Mouse (Mus musculus): ENCODE data around the gene Inafm1. TPM values are rescaled to one million over a fixed set of nuclear protein-coding genes. Genes with fewer than 3 reads are reported as not detected.
"Not testable (repeated sequence)": the region's sequence is repeated elsewhere in the genome, so short reads cannot be mapped to it uniquely, and the experiment has no call there.

Inafm1 gene
- polyA plus RNA-seq, 1 experiment from 2014 or later: 20.1 TPM

DNA sequence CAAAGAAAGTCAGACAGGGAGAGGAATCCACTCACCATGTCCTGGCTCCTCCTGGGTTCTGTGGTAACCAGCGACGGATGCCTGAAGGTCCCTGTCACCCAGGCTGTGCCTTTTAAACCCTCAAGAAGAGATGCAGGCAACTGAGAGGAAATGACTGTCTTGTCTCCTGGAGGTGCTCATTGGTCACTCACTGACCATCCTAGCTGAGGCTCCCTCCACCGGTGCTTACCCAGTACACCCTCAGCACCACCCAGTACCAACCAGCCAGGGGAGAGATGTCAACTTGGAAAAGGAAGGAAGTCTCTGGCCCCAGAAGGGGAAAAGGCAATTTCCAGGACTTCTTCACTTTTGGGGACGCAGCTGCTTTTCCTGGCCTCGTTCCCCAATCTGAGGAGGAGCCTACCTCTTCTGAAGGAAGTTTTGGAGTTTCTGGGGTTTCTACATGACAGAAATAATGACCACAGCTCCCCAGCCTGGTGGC, 14.3 kb downstream of the Inafm1 start, which contains the start of gene C5ar1:
C5ar1 (minus strand) TSS at position 431 of the 481 bp plus-strand sequence.
- DNase-seq (ENCODE audit: low spot score) (no peak), ATAC-seq (peak; percentile 26; the same call in 1 of the 2 replicates)
- WGBS: 80% methylated on average over 5 of the region's 5 CpGs
- TF ChIP-seq CTCF (IDR thresholded peaks at IDR 0.05) (0 out of 2 replicates have a peak, but pooled peaks have one; percentile 1), EP300 (IDR thresholded peaks at IDR 0.05) (no peak)
- Histone ChIP-seq H3K4me3 (ENCODE audit: low read depth, low read length) (peak within 1 kb of the TSS; percentile 3; the same call in 1 of the 2 replicates), H3K4me2 (replicated peaks; ENCODE audit: low read depth, low read length) (no peak within 1 kb of the TSS), H3K4me1 (ENCODE audit: insufficient read depth, low read depth, low read length) (no peaks in the 10 kb centered on the region), H3K27me3 (replicated peaks; ENCODE audit: insufficient read depth, low read length) (no peaks in the 10 kb centered on the region), H3K9me3 (ENCODE audit: low read length) (no peaks in the 10 kb centered on the region), H3K27ac (ENCODE audit: low read length) (no peak within 1 kb of the TSS), H3K9ac (replicated peaks; ENCODE audit: low read depth) (no peak within 1 kb of the TSS), H3K36me3 (ENCODE audit: insufficient read depth, low read length) (no peaks in the 10 kb centered on the region)

DNA sequence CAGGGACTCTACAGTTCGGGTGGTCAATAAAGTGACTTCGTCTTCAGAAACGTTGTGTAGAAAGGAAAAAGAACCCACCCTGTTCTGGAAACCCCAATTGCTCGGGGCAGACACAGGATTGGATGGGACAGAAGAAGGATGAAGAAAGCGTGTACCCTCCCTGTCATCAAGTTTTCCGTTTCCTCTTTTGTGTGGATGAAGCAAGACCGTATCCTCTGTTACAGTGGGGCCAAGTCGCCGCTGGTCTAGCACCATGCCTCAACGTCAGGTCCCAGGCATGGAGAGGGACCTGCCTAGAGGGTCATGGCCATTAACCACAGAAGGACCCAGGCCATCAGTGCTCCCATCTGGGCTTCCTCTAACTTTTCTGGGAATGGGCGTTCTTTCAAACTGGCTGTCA, 15.6 kb downstream of the Inafm1 start:
- DNase-seq (ENCODE audit: low spot score): peak; percentile 33
- H3K9me3 ChIP-seq (ENCODE audit: low read length): no peaks in the 10 kb centered on the region
- ATAC-seq: peak; percentile 41

DNA sequence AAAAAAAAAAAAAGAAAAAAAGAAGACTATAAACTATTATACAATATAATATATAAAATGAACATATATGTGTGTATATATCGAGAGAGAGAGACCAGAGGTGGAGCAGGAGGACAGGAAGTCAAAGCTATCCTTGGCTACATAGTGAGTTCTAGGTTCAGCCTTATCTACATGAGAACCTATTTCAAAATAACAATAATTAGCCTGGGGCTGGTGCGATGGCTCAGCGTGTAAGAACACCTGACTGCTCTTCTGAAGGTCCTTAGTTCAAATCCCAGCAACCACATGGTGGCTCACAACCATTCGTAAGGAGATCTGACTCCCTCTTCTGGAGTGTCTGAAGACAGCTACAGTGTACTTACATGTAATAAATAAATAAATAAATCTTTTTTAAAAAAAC, 17.5 kb downstream of the Inafm1 start:
- H3K9me3 ChIP-seq (ENCODE audit: low read length); H3K36me3 ChIP-seq (ENCODE audit: insufficient read depth, low read length); H3K4me2 ChIP-seq (replicated peaks; ENCODE audit: low read depth, low read length); H3K27ac ChIP-seq (ENCODE audit: low read length); H3K4me1 ChIP-seq (ENCODE audit: insufficient read depth, low read depth, low read length); DNase-seq (ENCODE audit: low spot score); H3K4me3 ChIP-seq (ENCODE audit: low read depth, low read length); H3K9ac ChIP-seq (replicated peaks; ENCODE audit: low read depth); ATAC-seq; H3K27me3 ChIP-seq (replicated peaks; ENCODE audit: insufficient read depth, low read length): not testable (repeated sequence)
- WGBS: 77% methylated on average over 4 of the region's 4 CpGs

More for the DNA sequence above, 15.6 kb downstream of the Inafm1 start:
- no peaks in the 10 kb centered on the region for H3K4me1 ChIP-seq (ENCODE audit: insufficient read depth, low read depth, low read length)
- TF ChIP-seq CTCF (IDR thresholded peaks at IDR 0.05) (no peak), EP300 (IDR thresholded peaks at IDR 0.05) (no peak)
- H3K27me3 ChIP-seq (replicated peaks; ENCODE audit: insufficient read depth, low read length): no peaks in the 10 kb centered on the region
- H3K36me3 ChIP-seq (ENCODE audit: insufficient read depth, low read length): no peaks in the 10 kb centered on the region
- H3K4me2 ChIP-seq (replicated peaks; ENCODE audit: low read depth, low read length): no peak overlapping the region
- no peak overlapping the region for H3K9ac ChIP-seq (replicated peaks; ENCODE audit: low read depth)
- WGBS: 81% methylated on average over 11 of the region's 11 CpGs
- no peak overlapping the region for H3K27ac ChIP-seq (ENCODE audit: low read length)
- H3K4me3 ChIP-seq (ENCODE audit: low read depth, low read length): no peak overlapping the region

DNA sequence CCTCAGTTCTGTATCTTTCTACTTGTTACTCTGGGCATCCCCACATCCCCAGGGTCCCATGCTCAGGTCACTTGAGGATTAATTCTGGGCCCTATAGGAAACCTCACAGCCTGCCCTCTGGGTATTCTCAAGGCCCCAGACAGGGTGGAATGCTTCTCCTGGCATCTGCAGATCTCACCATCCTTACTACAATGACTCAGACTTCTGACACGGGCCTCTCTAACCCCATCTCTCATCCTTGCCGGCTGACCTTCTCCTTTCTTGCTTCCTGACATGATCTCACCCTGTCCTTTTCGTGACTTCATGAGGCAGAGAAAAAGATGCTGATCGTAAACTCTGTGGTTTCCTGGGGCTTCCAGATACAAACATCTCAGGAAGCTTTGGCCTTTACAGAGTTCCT, 19.2 kb downstream of the Inafm1 start:
- H3K9ac ChIP-seq (replicated peaks; ENCODE audit: low read depth): no peak overlapping the region
- no peaks in the 10 kb centered on the region for H3K4me1 ChIP-seq (ENCODE audit: insufficient read depth, low read depth, low read length)
- no peaks in the 10 kb centered on the region for H3K27me3 ChIP-seq (replicated peaks; ENCODE audit: insufficient read depth, low read length)
- TF ChIP-seq CTCF (IDR thresholded peaks at IDR 0.05): no peak
- TF ChIP-seq EP300 (IDR thresholded peaks at IDR 0.05): no peak
- WGBS: 29% methylated on average over 4 of the region's 4 CpGs
- no peaks in the 10 kb centered on the region for H3K36me3 ChIP-seq (ENCODE audit: insufficient read depth, low read length)
- no peaks in the 10 kb centered on the region for H3K9me3 ChIP-seq (ENCODE audit: low read length)
- no peak overlapping the region for H3K27ac ChIP-seq (ENCODE audit: low read length)
- DNase-seq (ENCODE audit: low spot score) (no peak), ATAC-seq (no peak)
- no peak overlapping the region for H3K4me2 ChIP-seq (replicated peaks; ENCODE audit: low read depth, low read length)
- no peak overlapping the region for H3K4me3 ChIP-seq (ENCODE audit: low read depth, low read length)

DNA sequence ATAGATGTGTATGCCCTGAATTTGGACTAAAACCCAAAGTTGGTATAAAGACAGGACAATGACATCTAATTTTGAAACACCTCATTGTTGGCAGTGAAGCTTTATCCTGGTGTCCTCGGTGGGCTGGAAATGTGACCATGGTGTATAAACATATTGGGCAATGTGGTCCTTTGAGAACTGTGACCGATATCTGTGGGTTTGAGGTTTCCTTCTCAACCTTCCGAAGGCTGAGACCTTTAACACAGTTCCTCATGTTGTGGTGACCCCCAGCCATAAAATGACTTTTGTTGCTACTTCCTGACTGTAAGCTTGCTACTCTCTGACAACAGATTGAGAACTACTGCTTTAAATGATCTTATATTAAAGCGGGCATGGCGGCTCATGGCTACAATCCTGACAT, 22.7 kb downstream of the Inafm1 start:
- Histone ChIP-seq H3K4me2 (replicated peaks; ENCODE audit: low read depth, low read length) (no peak overlapping the region), H3K27ac (ENCODE audit: low read length) (no peak overlapping the region), H3K9me3 (ENCODE audit: low read length) (no peaks in the 10 kb centered on the region), H3K4me1 (ENCODE audit: insufficient read depth, low read depth, low read length) (no peaks in the 10 kb centered on the region), H3K9ac (replicated peaks; ENCODE audit: low read depth) (no peak overlapping the region), H3K27me3 (replicated peaks; ENCODE audit: insufficient read depth, low read length) (no peaks in the 10 kb centered on the region), H3K36me3 (ENCODE audit: insufficient read depth, low read length) (no peaks in the 10 kb centered on the region), H3K4me3 (ENCODE audit: low read depth, low read length) (no peak overlapping the region)
- DNase-seq (ENCODE audit: low spot score) (no peak), ATAC-seq (no peak)
- 72% methylated on average over 5 of the region's 5 CpGs for WGBS
- no peak for TF ChIP-seq CTCF (IDR thresholded peaks at IDR 0.05)
- TF ChIP-seq EP300 (IDR thresholded peaks at IDR 0.05): no peak

DNA sequence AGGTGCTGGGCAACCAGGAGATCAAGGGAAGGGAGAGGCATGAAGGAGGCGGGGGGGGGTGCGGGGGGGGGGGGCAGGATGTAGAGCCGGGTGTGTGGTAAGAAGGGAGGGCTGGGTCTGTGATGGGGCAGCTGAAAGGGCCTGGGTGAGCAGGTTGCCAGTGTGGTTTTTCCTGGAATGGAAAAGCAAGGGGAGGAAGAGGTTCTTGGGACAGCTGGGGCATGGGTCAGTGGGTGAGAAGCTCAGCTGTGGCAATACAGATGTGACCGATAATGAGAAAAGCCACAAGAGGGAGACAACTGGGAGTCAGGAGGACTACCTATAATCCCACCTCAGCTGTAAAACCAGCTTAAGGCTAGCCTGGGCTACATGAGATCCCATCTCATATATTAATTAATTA, 27.5 kb downstream of the Inafm1 start:
- no peak for TF ChIP-seq EP300 (IDR thresholded peaks at IDR 0.05)
- TF ChIP-seq CTCF (IDR thresholded peaks at IDR 0.05): no peak
- H3K27ac ChIP-seq (ENCODE audit: low read length): no peak overlapping the region
- WGBS: 32% methylated on average over 2 of the region's 4 CpGs
- H3K36me3 ChIP-seq (ENCODE audit: insufficient read depth, low read length): no peaks in the 10 kb centered on the region
- DNase-seq (ENCODE audit: low spot score) (no peak), ATAC-seq (peak; percentile 13; the same call in 1 of the 2 replicates)
- no peak overlapping the region for H3K9ac ChIP-seq (replicated peaks; ENCODE audit: low read depth)
- H3K4me2 ChIP-seq (replicated peaks; ENCODE audit: low read depth, low read length): no peak overlapping the region
- no peaks in the 10 kb centered on the region for H3K27me3 ChIP-seq (replicated peaks; ENCODE audit: insufficient read depth, low read length)
- H3K9me3 ChIP-seq (ENCODE audit: low read length): no peaks in the 10 kb centered on the region
- H3K4me1 ChIP-seq (ENCODE audit: insufficient read depth, low read depth, low read length): peaks cover 6% of the 10 kb centered on the region; the same call in 1 of the 2 replicates
- no peak overlapping the region for H3K4me3 ChIP-seq (ENCODE audit: low read depth, low read length)
